Mouse (Mus musculus) urinary bladder, postnatal 4 days (tissue): ENCODE results near the gene Ddx4.
"Not testable (repeated sequence)": the region's sequence is repeated elsewhere in the genome, so short reads cannot be mapped to it uniquely, and the experiment has no call there.

Experiments
- DNase-seq, 2 experiments: peaks; one replicate each; pipeline ENCODE4 v3.0.0; 2021 to 2022; ENCODE audit warnings: low spot score in 2 of 2

The Ddx4 gene

DNA sequence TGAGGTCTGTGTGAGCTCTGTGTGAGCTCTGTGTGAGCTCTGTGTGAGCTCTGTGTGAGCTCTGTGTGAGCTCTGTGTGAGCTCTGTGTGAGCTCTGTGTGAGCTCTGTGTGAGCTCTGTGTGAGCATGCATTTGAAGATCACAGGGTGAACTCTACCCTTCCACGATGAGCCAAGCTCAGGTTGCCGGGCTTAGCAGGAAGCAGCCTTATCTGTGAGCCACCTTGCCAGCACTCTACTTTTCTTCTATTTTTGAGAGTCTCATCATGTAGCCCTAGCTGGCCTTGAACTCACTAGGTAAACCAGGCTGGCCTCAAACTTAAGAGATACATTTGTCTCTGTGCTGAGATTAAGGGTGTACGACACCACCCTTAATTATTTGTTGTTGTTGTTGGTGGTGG, 15.8 kb downstream of the Ddx4 start:
- DNase-seq, result no peak

DNA sequence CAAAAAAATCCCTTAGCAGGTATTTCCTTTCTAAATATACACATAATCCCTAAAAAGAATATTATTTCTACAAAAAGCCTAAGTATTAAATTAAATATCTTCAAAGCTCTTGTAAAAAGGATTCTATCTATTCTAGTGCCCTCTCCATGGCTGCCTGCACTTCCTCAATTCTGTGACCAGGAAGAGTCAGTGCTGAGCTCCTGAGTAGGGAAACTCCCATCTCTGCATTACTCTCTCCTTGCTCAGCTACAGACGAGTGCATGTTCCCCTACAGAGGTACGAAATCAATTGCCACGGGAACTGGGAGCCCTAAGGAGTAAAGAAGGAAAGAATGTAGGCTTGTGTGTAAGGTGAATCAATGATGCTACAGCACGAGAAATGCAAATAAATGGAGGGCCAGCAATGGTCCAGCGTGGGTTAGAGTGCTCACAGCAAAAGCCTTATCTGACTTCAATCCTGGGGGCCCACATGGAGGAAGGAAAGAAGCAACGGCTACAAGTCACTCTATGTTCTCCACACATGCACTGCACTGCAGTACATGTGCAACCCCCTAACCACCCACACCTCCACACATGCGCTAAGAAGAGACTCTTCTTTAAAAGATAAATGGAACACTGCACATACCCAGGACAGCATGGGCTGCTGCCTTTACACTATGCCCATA, 17.0 kb downstream of the Ddx4 start:
- no peak for DNase-seq

DNA sequence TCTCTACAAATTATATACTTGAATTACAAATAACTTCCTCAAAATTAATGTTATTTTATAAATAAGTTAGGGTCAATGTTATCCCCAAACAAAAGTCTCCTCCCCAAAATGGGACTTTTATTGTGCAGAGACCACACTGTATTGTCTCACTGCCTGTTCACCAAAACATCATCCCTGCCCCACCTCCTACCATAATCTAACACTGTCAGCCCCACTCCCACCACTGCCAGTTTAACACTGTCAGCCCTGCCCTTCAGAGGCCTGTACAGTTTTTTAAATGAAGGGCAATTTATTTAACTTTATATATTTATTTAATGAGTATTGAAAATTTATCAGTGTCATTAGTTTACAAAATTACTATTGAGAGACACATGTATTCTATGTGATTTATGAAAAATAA, 26.7 kb downstream of the Ddx4 start:
- no peak for DNase-seq

DNA sequence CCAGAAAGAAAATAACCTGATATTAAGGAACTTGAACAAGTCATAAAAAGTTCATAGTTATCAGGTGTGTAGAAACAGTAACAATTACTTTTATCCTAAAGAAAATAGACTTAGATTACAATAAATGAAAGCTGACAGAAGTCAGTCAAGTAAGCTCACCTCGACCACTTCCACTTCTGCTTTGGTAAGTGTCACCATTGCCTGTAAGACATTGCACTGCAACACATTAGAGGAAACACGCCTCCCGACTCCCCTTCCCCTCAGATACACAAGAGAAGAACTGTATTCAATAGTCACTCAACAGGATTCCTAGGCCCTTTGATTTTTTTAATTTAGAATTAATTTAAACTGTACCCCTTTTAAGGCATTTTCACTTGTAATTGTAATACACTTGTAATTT, 27.7 kb downstream of the Ddx4 start:
- DNase-seq, result no peak

DNA sequence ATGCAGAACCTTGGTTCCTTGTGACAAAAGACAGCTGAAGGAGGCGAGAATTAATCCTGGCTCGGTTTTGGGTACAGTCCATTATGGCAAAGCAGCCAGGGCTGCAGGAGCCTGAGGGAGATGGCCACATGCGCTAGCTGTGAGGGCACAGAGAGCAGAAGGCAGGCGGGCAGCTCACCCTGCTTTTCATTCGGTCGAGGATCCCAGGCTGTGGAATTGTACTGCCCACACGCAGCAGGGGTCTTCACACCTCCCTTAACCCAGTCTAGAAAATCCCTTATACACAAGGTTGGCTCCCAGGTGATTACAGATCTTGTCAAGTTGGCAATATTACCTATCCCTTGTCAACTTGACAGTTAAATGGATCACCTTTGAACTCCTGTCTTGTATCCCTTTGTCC, 28.6 kb downstream of the Ddx4 start:
- DNase-seq, result no peak

DNA sequence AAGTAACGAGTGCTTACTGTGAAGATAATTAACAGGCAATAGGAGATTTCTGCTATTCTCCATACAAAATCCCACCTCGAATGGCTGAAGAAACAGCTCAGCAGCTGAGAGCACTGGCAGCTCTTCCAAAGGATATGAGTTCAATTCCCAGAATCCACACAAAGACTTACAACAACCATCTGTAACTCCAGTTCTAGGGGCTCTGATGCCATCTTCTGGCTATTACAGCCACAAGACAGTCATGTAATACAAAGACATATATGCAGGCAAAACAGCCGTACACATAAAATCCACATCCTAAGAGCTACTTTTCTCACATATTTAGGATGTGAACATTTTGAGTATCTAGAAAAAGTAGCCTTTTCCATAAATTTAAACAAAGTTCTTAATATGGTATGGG, 30.7 kb downstream of the Ddx4 start:
- no peak for DNase-seq

DNA sequence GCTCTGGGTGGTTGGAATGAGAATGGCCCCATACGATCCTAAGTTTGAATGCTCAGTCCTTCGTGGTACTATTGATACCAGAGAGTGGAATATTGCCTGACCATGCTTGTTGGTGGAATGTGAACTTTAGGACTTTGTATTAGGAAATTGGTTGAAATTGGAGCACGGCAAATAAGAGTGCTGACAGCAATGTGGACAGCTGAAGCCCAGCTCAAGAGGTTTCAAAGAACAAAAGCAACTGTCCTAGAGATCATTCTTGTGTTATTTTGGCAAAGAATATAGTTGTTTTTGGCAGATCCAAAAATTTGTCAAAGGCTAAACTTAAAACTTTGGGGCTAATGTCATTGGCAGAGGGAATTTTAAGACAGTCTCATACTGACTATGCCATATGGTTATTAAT, 43.7 kb downstream of the Ddx4 start:
- DNase-seq, result no peak

DNA sequence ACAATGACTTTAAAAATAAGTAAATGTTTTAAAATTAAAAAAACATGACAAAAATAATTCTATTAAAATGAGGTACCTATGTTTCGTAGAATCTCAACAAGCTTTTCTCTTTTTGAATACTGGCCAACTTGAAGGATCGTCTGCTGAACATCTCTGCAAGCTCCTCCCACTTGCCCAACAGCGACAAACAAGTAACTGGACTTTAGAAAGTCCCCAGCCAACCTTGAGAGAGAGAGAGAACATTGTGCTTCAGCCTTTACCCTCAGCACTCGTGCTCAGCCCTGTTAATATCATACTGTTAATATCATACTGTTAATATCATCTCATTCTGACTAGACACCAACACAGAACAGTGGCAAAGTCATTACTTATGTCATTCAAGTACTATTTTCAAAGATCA, 47.9 kb downstream of the Ddx4 start:
- no peak for DNase-seq

DNA sequence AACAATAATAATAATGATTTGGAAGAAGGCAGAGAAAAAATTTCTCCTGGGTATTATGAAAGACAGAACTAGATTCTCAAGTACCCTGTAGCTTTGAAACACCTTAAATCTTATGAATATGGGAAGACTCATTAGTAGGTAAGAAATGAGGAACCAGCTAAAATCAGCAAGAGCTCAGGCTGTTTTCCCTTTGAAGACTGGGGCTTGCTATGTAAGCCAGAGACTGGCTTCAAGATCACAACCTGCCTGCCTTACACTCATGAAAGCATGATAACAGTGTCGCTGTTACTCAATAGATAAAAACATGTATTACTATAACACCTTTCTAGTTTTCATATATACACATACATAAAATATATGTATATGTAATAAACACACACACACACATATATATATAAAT, 48.4 kb downstream of the Ddx4 start:
- DNase-seq, result no peak

DNA sequence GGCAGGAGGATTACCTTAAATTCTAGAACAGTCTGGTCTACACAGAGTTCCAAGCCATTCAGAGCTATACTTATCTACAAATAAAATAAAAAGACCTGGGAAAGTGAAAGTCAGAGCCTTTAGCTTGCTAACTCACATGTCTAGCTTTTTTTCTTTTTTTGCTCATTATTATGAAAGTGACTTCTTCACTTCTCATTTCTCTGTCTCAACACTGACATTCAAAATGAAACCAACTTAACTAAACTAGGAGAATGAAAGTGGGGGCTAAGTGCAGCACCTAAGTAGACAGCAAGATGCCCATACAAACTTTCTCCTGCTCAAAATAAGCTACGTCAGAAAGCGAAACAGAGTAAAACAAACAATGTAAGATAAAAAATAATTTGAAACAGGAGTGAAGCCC, 49.7 kb downstream of the Ddx4 start:
- no peak for DNase-seq

DNA sequence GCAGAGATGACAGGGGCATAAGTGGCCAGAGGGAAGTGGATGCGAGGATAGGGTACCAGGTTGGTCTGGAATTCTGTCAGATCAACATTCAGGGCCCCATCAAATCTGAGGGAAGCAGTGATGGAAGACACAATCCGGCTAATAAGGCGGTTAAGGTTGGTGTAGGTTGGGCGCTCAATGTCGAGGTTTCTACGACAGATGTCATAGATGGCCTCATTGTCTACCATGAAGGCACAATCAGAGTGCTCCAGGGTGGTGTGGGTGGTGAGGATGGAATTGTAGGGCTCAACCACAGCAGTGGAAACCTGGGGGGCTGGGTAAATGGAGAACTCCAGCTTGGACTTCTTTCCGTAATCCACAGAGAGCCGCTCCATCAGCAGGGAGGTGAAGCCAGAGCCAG, 58.0 kb downstream of the Ddx4 start, which contains the start of gene Il31ra:
Gene Il31ra, minus strand, starts transcription at position 101 of the 400 bp plus-strand sequence.
- DNase-seq, result not testable (repeated sequence)

DNA sequence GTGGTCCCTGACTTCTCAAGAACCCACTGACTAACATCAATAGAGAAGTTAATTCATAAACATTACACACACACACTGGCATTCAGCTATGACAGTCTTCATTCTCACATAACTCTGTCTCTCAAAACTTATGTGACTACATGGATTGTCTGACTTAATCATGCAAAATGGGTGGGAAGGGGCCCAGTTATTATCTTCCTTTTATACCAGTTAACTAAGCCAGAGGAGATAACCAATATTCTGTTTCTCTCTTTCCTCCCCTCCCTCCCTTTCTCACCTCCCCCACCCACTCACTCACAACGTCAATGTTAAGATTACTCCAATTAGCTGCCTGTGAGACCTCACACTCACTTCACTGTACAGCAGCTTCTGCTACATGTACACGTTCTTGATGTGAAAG, 62.0 kb downstream of the Ddx4 start:
- no peak for DNase-seq

DNA sequence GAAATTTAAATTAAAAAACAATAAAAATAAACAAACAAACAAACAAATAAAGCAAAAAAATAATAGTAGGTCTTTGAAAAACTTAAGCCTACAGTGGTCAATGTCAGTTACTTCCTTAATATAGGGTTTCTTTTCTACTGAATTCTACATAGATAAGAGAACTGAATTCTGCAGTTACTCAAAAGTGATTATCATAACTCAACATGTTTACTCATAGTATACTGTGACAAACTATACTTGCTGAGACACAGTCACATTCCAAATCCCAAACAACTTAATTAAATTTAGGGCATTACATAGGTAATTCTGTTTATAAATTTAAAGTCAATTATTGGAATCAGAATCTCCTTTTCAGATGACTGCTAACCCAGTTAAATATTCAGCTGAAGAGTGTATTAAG, 62.6 kb downstream of the Ddx4 start:
- no peak for DNase-seq

DNA sequence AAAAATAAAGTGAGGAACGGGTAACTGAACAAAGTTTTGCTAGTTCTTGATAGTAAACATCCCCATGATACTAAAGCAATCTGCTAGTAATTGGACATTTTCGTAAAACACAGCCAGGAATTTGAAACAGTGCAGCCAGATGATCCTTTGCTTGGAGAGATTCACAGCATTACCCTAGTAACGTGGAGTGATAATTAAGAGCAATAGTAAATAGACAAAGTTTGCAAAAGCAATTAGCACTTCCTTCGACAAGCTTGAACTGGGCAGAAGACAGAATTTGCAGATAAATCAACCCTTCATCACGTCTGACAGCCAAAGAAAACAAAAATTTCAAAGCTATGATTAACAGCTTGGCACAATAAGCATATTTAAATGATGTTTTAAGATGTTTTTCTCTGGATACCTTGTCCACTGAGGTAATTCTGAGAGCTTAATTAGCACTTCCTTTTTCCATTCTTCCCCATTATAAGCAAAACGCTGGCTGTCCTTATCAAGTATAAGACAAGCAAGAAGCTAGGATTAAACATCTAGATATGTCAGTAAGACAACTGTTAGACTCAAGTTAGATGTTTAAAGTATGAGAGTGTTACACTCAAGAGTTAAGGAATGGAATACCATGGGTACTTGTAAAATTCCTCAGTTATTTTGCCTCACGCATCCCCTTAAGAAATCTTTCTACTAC, 67.6 kb downstream of the Ddx4 start:
- no peak for DNase-seq

DNA sequence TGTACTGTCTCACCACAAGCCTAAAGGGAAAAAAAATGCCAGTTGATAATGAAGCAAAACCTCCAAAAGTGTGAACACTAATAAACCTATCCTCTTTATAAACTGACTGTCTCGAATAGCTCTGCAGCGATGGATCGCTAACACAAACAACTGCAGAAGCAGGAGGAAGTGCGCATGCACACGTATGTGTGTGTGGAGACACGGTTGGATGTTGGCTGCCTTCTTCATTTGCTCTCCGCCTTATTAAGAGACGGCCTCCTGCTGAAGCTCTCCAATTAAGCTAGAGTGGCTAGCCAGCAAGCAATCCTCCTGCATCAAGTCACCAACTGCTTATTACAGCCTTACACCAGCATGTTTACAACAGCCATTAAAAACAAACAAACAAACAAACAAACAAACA, 70.0 kb downstream of the Ddx4 start:
- DNase-seq, result no peak

DNA sequence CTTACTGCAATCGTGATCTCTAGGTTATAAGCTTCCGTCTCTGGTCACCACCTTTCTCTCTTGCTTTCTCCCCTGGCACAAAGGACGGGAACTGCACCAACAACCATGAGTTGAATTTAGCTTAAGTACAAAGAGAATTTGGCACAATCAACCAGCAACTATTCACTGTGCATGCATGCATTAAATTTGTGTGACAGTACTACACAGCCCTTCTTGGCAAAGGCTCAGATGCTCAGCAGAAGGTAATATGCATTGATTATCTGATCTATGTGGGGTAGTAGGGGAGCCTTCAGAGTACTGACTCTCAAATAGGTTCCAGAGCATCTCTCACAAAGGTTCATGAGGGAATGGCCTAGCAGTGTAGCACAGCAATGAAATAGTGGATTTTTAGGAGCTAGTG, 70.5 kb downstream of the Ddx4 start:
- DNase-seq, result no peak

DNA sequence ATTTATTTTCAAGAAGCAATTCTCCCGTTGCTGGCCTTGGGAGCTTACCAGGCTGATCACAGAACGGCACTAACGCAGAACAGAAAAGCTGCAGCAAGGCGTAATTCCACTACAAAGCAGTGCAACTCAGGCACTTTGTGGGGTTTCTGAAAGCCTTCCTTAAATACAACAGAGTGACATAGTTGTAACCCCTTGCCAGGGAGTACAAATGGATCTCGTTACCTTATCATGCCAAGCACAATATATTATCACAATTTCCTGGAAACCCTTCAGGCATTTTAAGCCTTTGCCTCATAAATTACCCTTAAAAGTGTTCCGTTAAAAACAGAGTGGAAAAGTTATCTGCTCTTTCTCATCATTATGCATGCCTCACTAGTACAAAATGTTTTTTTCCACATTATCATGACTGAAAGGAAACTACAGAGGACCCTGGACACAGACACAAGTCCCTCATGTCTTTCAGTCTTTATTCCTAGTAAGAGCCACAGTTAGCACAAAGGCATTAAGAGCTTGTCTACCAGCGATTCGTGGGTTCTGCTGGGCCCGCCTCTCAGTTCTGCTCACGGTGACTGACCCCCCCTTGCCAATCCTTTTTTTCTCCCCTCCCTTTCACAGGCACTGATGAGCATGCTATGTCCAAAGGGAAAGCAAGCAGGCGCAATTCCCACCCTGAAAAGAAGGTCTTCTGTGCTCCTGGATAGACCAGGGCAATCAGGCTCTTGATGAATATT, 71.5 kb downstream of the Ddx4 start:
- no peak for DNase-seq

DNA sequence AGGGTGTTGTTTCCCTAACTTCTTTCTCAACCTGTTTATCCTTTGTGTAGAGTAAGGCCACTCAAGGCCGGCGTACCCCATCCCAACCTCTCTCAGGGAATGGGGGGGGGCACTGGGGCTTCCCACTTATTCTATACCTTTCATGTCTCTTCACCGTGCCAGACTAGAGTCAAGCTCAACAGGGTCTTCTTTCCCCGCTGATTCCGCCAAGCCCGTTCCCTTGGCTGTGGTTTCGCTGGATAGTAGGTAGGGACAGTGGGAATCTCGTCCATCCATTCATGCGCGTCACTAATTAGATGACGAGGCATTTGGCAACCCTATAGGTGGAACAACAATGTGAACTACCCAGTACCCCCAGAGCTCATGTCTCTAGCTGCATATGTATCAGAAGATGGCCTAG, 74.2 kb downstream of the Ddx4 start:
- DNase-seq, result peak; percentile 100

DNA sequence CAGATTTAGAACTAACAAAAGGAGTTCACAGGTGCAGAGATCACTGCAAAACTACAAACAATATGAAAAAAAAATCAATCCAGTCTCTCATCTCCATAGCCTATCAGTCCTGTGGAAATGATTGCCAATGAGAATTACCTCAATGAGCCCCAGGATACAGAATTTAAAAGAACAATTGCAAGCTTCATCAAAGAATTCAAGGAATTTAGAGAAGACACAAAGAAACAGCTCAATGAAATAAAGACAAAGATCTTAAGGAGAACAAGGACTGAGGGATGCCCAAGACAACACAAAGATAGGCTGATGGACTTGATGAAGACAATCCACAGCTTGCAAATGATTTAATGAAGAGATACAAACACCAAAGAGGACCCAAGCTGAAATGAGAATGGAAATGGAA, 78.5 kb downstream of the Ddx4 start:
- no peak for DNase-seq

DNA sequence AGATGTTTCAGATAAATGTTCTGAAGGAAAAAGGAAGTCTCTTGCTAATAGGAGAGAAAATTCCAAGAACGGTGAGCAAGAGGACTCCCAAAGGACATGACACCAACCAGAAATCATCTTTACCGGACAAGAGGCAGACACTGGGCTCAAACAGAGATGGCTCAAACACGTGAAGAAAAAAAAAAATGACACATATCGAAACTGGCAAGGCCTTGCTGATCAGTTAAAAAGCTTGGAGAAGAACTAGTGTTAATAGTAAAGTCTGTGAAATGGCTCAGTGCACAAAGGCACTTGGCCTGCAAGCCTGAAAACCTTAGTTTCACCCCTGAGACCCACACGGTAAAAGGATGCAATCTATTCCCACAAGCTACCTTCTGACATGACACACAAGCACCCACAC, 81.5 kb downstream of the Ddx4 start:
- no peak for DNase-seq

DNA sequence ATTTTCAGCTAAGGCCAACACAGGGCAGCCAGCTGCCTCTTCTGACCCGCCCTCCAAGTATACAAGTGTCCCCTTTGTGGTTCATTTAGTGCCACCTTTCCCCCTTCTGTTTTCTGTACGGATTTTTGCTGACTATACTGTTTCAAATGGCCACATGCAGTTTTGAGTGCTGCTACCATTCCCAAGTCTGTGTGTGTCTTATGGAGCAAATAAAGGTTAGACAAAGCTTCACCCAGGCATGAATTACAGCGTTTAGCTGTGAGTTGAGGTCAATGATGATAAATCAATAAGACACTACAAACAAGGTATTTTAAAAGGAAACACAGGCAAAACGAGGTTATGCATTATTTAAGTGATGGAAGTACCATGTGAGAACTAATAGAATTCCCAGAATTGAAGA, 82.7 kb downstream of the Ddx4 start:
- DNase-seq, result no peak

DNA sequence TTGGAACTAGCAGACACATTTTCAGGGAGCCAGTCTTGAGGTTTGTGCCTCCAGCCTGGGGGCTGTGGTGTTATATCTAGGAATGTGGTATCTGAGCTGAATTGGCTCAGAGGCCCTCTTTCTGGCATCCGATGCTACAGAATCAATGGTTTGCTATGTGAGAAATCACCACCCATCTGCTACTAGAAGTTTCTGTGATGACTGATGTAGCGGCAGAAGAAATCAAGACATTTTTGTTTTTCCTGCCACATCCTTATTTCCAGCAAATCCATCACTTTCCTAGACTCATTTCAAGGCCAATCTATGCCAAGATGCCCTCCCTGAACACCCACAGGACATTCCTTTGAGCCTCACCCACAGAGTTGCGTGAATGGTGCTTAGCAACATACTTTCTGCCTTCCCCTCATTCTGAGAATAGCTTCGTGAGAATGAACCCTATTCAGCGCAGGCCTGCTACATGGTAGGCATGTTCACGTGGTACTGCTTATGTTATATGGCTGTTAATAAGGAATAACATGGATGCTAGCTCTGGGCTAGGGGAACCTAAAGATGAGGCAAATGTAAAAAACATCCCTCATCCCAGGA, 91.6 kb downstream of the Ddx4 start:
- DNase-seq, result no peak

DNA sequence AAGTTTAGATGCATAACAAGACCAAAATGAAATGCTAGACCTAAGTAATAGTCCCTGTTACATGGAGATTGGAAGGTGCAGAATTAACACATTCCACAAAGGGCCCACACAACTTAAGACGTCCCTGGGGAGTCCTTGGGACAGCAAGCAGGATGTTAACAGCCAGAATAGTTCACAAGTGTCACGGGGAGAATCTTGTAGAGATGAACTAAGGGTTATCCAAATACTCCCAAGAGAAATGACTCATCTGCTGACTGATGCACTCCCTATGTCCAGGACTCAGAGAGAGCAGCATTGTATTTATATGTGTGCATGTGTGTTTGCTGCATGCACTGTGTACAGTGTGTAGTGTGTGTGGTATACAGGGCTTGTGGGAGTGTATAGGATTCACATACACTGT, 95.8 kb downstream of the Ddx4 start:
- DNase-seq, result no peak
